In the genomic region with DNA sequence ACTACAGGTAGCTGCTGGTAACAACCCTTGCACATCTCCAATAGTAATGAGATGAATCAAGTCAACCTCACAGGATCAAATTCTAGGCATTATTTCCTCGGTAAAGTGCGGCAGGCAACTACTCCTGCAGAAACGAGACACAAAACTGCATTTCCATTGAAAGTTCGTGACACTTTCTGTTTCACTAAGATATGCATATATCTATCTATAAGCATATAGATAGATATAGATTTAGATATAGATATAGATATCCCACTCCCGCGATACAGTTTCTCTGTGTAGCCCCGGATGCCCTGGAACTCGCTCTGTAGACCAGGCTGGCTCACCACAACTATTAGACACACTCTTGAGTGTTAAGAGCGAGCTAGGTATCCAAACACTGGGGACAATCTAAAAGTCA, we compare ENCODE assay signal across 8 mouse cellular contexts. TPM values are rescaled to one million over a fixed set of nuclear protein-coding genes. Genes with fewer than 3 reads are reported as not detected.
DNase-seq lines count a peak whose midpoint lies in the region; ATAC-seq and TF ChIP-seq lines count a peak whose summit lies in the region.

No protein-coding gene starts in this region.

- H3K9ac ChIP-seq in heart, embryonic 13.5 days: peak overlapping the region; percentile 85
- H3K9ac ChIP-seq in CH12.LX (ENCODE audit: insufficient read depth, low read depth): peak overlapping the region; percentile 65
- peak overlapping the region; percentile 77 for H3K9ac ChIP-seq in forebrain, embryonic 16.5 days (replicated peaks; ENCODE audit: low read depth, low read length)

- ATAC-seq in heart, embryonic 13.5 days (ENCODE audit: extremely low read depth, insufficient number of reproducible peaks, low FRiP score, low TSS enrichment): no peak
- ATAC-seq in forebrain, embryonic 16.5 days: no peak; the same call in 1 of the 2 replicates

- WGBS in heart, embryonic 13.5 days: 24% methylated on average over 9 of the region's 9 CpGs
- WGBS in forebrain, embryonic 16.5 days: 28% methylated on average over 9 of the region's 9 CpGs
- WGBS in midbrain, embryonic 10.5 days: 29% methylated on average over 9 of the region's 9 CpGs

- DNase-seq in heart, adult 9 months (ENCODE audit: low spot score in 2 of 2): no peak
- DNase-seq in CH12.LX (ENCODE audit: extremely low read depth): peak; percentile 12
- DNase-seq in midbrain, embryonic 10.5 days (ENCODE audit: low spot score): no peak
- no peak for DNase-seq in cerebellum, adult 9-11 months
- DNase-seq in gastrocnemius, adult 8-10 months (ENCODE audit: low spot score in 2 of 2): no peak
- DNase-seq in cerebellum, adult 18-20 months: no peak

- H3K9me3 ChIP-seq in heart, embryonic 13.5 days: no peaks in the 10 kb centered on the region
- no peaks in the 10 kb centered on the region for H3K9me3 ChIP-seq in CH12.LX (replicated peaks; ENCODE audit: low read length)
- no peaks in the 10 kb centered on the region for H3K9me3 ChIP-seq in forebrain, embryonic 16.5 days (ENCODE audit: control insufficient read depth, low read length)
- no peaks in the 10 kb centered on the region for H3K9me3 ChIP-seq in midbrain, embryonic 10.5 days (replicated peaks)

- H3K27me3 ChIP-seq in heart, embryonic 13.5 days (replicated peaks): no peaks in the 10 kb centered on the region
- H3K27me3 ChIP-seq in CH12.LX (replicated peaks): no peaks in the 10 kb centered on the region
- no peaks in the 10 kb centered on the region for H3K27me3 ChIP-seq in forebrain, embryonic 16.5 days (replicated peaks; ENCODE audit: control insufficient read depth, insufficient read depth, low read length)
- H3K27me3 ChIP-seq in midbrain, embryonic 10.5 days (ENCODE audit: low read depth, poor library complexity, severe bottlenecking): no peaks in the 10 kb centered on the region

- 0 out of 2 replicates have a peak overlapping the region, but pooled peaks have one; percentile 81 for H3K27ac ChIP-seq in heart, embryonic 13.5 days (replicated peaks)
- H3K27ac ChIP-seq in CH12.LX (ENCODE audit: insufficient read depth, low read depth): 0 out of 2 replicates have a peak overlapping the region, but pooled peaks have one; percentile 25
- H3K27ac ChIP-seq in forebrain, embryonic 16.5 days (ENCODE audit: low read length): no peak overlapping the region
- peak overlapping the region; percentile 93 for H3K27ac ChIP-seq in midbrain, embryonic 10.5 days (replicated peaks)

- in situ Hi-C loops in CH12.LX (cut with MboI; ENCODE audit: low pct_ligation_motif_present, low pct_unique_long_range_greater_than_20kb, low sequenced_read_pairs): no loop called here

- peak overlapping the region; percentile 78 for H3K4me2 ChIP-seq in heart, embryonic 13.5 days
- peak overlapping the region; percentile 97 for H3K4me2 ChIP-seq in CH12.LX (ENCODE audit: insufficient read depth, low read depth, poor library complexity, severe bottlenecking)
- peak overlapping the region; percentile 70 for H3K4me2 ChIP-seq in forebrain, embryonic 16.5 days (ENCODE audit: low read length)

- peak overlapping the region; percentile 83 for H3K4me3 ChIP-seq in heart, embryonic 13.5 days
- H3K4me3 ChIP-seq in CH12.LX (replicated peaks in 1 of 3; ENCODE audit: low read depth in 2 of 3, low read length in 2 of 3, poor library complexity in 1 of 3): peak overlapping the region; percentile 58 to 94 (median 81)
- H3K4me3 ChIP-seq in forebrain, embryonic 16.5 days (replicated peaks; ENCODE audit: low read length): peak overlapping the region; percentile 59
- peak overlapping the region; percentile 77 for H3K4me3 ChIP-seq in midbrain, embryonic 10.5 days

- TF ChIP-seq CTCF in CH12.LX (conservative IDR thresholded peaks at IDR 0.05 in 1 of 2, IDR thresholded peaks at IDR 0.05 in 1 of 2; ENCODE audit: low read depth in 2 of 2, low read length in 2 of 2): no peak

- peaks cover 9% of the 10 kb centered on the region for H3K4me1 ChIP-seq in heart, embryonic 13.5 days
- peaks cover 0 to 10% of the 10 kb centered on the region in 2 experiments; a peak in 1 of 4 replicates for H3K4me1 ChIP-seq in CH12.LX (ENCODE audit: control insufficient read depth in 1 of 2, insufficient read depth in 2 of 2)
- H3K4me1 ChIP-seq in forebrain, embryonic 16.5 days (replicated peaks; ENCODE audit: control insufficient read depth, insufficient read depth, low read length): peaks cover 6% of the 10 kb centered on the region
- peaks cover 13% of the 10 kb centered on the region for H3K4me1 ChIP-seq in midbrain, embryonic 10.5 days

- no peak for TF ChIP-seq POLR2A in CH12.LX (IDR thresholded peaks at IDR 0.05; ENCODE audit: low read depth, low read length)

- H3K36me3 ChIP-seq in heart, embryonic 13.5 days: peaks cover 17% of the 10 kb centered on the region; the same call in 1 of the 2 replicates
- H3K36me3 ChIP-seq in CH12.LX (replicated peaks in 1 of 2; ENCODE audit: control insufficient read depth in 1 of 2, insufficient read depth in 1 of 2, low read length in 1 of 2): peaks cover 2% of the 10 kb centered on the region in 2 experiments
- no peaks in the 10 kb centered on the region for H3K36me3 ChIP-seq in forebrain, embryonic 16.5 days (ENCODE audit: control insufficient read depth, insufficient read depth)
- peaks cover 25% of the 10 kb centered on the region for H3K36me3 ChIP-seq in midbrain, embryonic 10.5 days

- TF ChIP-seq EP300 in CH12.LX (IDR thresholded peaks at IDR 0.05; ENCODE audit: low read length): no peak

- dilution Hi-C loops in CH12.LX (cut with MboI; ENCODE audit: extremely low pct_ligation_motif_present, extremely low pct_unique_long_range_greater_than_20kb, low sequenced_read_pairs): no loop called here

- H3K79me2 ChIP-seq in CH12.LX (replicated peaks; ENCODE audit: control insufficient read depth, extremely low read depth, insufficient read depth, poor library complexity, severe bottlenecking): peaks cover 4% of the 10 kb centered on the region; the same call in 1 of the 2 replicates

- TF ChIP-seq RAD21 in CH12.LX (IDR thresholded peaks at IDR 0.05; ENCODE audit: low read depth, low read length): no peak

TF ChIP-seq in CH12.LX, 34 proteins besides CTCF, POLR2A, EP300 and RAD21:
- no peak for TF ChIP-seq UBTF (IDR thresholded peaks at IDR 0.05; ENCODE audit: low read depth, low read length)
- TF ChIP-seq ETS1 (conservative IDR thresholded peaks at IDR 0.05; ENCODE audit: low read depth, low read length): no peak
- TF ChIP-seq MYC (IDR thresholded peaks at IDR 0.05; ENCODE audit: low read depth, low read length): no peak
- TF ChIP-seq JUN (IDR thresholded peaks at IDR 0.05; ENCODE audit: insufficient read depth, low read depth, low read length): no peak
- no peak for TF ChIP-seq POLR2AphosphoS2 (IDR thresholded peaks at IDR 0.05; ENCODE audit: low read depth, low read length)
- no peak; the same call in 1 of the 2 replicates for TF ChIP-seq SIN3A (IDR thresholded peaks at IDR 0.05; ENCODE audit: low read length)
- TF ChIP-seq RCOR1 (conservative IDR thresholded peaks at IDR 0.05; ENCODE audit: low read depth, low read length): no peak
- TF ChIP-seq MAZ (IDR thresholded peaks at IDR 0.05; ENCODE audit: low read depth, low read length): no peak
- no peak for TF ChIP-seq ZKSCAN1 (IDR thresholded peaks at IDR 0.05; ENCODE audit: borderline replicate concordance, low read depth, low read length)
- TF ChIP-seq ZMIZ1 (IDR thresholded peaks at IDR 0.05; ENCODE audit: low read depth, low read length): no peak
- TF ChIP-seq ZC3H11A (IDR thresholded peaks at IDR 0.05; ENCODE audit: low read depth, low read length): no peak
- TF ChIP-seq BHLHE40 (IDR thresholded peaks at IDR 0.05; ENCODE audit: low read depth, low read length): no peak
- no peak for TF ChIP-seq GABPA (IDR thresholded peaks at IDR 0.05; ENCODE audit: insufficient replicate concordance, low read depth, low read length)
- TF ChIP-seq IRF4 (IDR thresholded peaks at IDR 0.05; ENCODE audit: low read depth, low read length): no peak
- no peak for TF ChIP-seq NRF1 (IDR thresholded peaks at IDR 0.05; ENCODE audit: low read depth, low read length)

RNA-seq across cellular contexts. Expression of gene 1190007I07Rik, which starts 0.8 kb away (rescaled TPM):
- polyA plus RNA-seq in heart, embryonic 13.5 days (2015; fragmentation: Nextera tagmentation; extraction: Ambion mirVana): 35.4 and 40.9 TPM in 2 replicates
- total RNA-seq in CH12.LX (2012; rRNA removed) (35.7 and 40.0 TPM in 2 replicates), CH12.LX (2014; rRNA removed) (59.7 and 70.5 TPM in 2 replicates)
- 43.8 and 53.6 TPM in 2 replicates for polyA plus RNA-seq in CH12.LX (2012; ENCODE audit: insufficient read length, low read depth)
- polyA plus RNA-seq in forebrain, embryonic 16.5 days (2015; fragmentation: Nextera tagmentation; extraction: Ambion mirVana): 30.5 and 35.9 TPM in 2 replicates
- polyA plus RNA-seq in midbrain, embryonic 10.5 days (2016; fragmentation: Nextera tagmentation; extraction: Ambion mirVana): 35.7 and 43.3 TPM in 2 replicates
- total RNA-seq in gastrocnemius, adult 8-10 months (2022): 10 to 100 TPM; 24.7 to 33.5 (median 30.4) TPM

RNA-seq across cellular contexts. Expression of gene Tdg, which starts 7.4 kb away (rescaled TPM):
- 79.0 and 86.5 TPM in 2 replicates for polyA plus RNA-seq in heart, embryonic 13.5 days (2015; fragmentation: Nextera tagmentation; extraction: Ambion mirVana)
- total RNA-seq in CH12.LX (2012; rRNA removed) (63.0 and 70.0 TPM in 2 replicates), CH12.LX (2014; rRNA removed) (85.8 and 88.9 TPM in 2 replicates)
- 115 and 129 TPM in 2 replicates for polyA plus RNA-seq in CH12.LX (2012; ENCODE audit: insufficient read length, low read depth)
- polyA plus RNA-seq in forebrain, embryonic 16.5 days (2015; fragmentation: Nextera tagmentation; extraction: Ambion mirVana): 219 and 244 TPM in 2 replicates
- 288 and 307 TPM in 2 replicates for polyA plus RNA-seq in midbrain, embryonic 10.5 days (2016; fragmentation: Nextera tagmentation; extraction: Ambion mirVana)
- 10 to 100 TPM in 3 of 4 experiments, 1 to 10 TPM in 1; 9.7 to 15.1 (median 11.9) TPM for total RNA-seq in gastrocnemius, adult 8-10 months (2022)
